Mouse (Mus musculus): ENCODE data around the gene Tsc22d4.

DNA sequence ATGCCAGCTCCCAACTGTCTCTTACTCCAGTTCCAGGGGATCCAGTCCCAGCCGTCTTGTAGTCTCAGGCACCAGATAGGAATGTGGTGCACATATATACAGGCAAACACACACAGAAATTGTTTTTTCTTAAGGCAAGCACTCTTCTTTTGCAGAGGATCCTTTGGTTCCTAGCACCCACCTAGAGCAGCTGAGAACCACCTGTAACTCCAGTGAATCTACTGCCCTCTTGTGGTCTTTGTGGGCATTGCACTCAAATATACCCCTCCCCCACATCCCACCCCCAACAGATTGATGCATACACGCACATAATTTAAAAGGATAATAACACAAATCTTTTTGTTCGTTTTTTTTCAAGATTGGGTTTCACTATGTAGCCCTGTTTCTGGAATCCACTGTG, 20.7 kb downstream of the Tsc22d4 start:
- no peak for TF ChIP-seq FLI1 (IDR thresholded peaks at IDR 0.05; ENCODE audit: low read length)
- no peak for TF ChIP-seq GATA1 (IDR thresholded peaks at IDR 0.05; ENCODE audit: borderline replicate concordance, low read length)
